In the genomic region with DNA sequence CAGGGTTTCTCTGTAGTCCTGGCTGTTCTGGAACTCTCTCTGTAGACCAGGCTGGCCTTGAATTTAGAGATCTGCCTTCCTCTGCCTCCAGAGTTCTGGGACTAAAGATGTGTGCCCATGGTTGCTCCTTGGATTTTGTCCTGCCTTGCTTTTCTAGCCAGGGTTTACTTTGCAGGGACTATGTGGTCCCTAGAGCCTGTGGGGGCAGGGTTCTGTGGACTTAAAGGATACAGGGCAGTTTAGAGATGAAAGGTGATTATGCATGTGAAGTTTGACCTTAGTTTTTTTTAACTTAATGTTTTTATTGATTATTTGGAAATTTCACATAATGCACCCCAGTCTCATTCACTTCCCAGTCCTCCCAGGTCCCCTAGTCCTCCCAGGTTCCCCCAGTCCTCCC, we compare ENCODE assay signal across 22 mouse cellular contexts. TPM values are rescaled to one million over a fixed set of nuclear protein-coding genes. Genes with fewer than 3 reads are reported as not detected.
DNase-seq lines count a peak whose midpoint lies in the region; ATAC-seq and TF ChIP-seq lines count a peak whose summit lies in the region.
"Had no signal": no experiment of that assay in that cellular context is flagged by ENCODE, and none has a peak within 500 bp of the region (broad histone marks: within the 10 kb centered on the region; RNA-seq: fewer than 3 reads in every experiment).

No protein-coding gene starts in this region.

- no peak for TF ChIP-seq EP300 in liver, postnatal 0 days (IDR thresholded peaks at IDR 0.05; ENCODE audit: low read depth)

- H3K9ac ChIP-seq in liver, embryonic 13.5 days: no peak overlapping the region
- no peak overlapping the region for H3K9ac ChIP-seq in liver, embryonic 16.5 days (ENCODE audit: low read depth, low read length)
- H3K9ac ChIP-seq in liver, postnatal 0 days (replicated peaks): no peak overlapping the region
- H3K9ac ChIP-seq in intestine, embryonic 16.5 days (ENCODE audit: low read depth, low read length): no peak overlapping the region
- H3K9ac ChIP-seq: embryonic facial prominence, embryonic 13.5 days; embryonic facial prominence, embryonic 15.5 days; forebrain, embryonic 12.5 days had no signal

- H3K4me2 ChIP-seq in liver, embryonic 13.5 days: no peak overlapping the region
- H3K4me2 ChIP-seq in liver, embryonic 16.5 days (ENCODE audit: low read depth, low read length): no peak overlapping the region
- H3K4me2 ChIP-seq in liver, postnatal 0 days (ENCODE audit: low read depth, low read length): peak overlapping the region; percentile 11; the same call in 1 of the 2 replicates
- no peak overlapping the region for H3K4me2 ChIP-seq in intestine, embryonic 16.5 days (ENCODE audit: low read depth, low read length)
- H3K4me2 ChIP-seq: embryonic facial prominence, embryonic 13.5 days; embryonic facial prominence, embryonic 15.5 days; forebrain, embryonic 12.5 days had no signal

- no peaks in the 10 kb centered on the region for H3K27me3 ChIP-seq in liver, embryonic 13.5 days
- no peaks in the 10 kb centered on the region for H3K27me3 ChIP-seq in liver, embryonic 16.5 days (ENCODE audit: control insufficient read depth, insufficient read depth, low read depth, low read length)
- H3K27me3 ChIP-seq in liver, postnatal 0 days (ENCODE audit: insufficient read depth, low read length): no peaks in the 10 kb centered on the region
- no peaks in the 10 kb centered on the region for H3K27me3 ChIP-seq in intestine, embryonic 16.5 days (replicated peaks; ENCODE audit: control insufficient read depth, insufficient read depth, low read length)
- H3K27me3 ChIP-seq: embryonic facial prominence, embryonic 13.5 days; embryonic facial prominence, embryonic 15.5 days; forebrain, embryonic 12.5 days had no signal

- DNase-seq in liver, embryonic 13.5 days: no peak
- no peak for DNase-seq in liver
- no peak for DNase-seq in liver, postnatal 0 days
- DNase-seq: adrenal gland, adult 2 months; adrenal gland, postnatal 10 days; adrenal gland, postnatal 25 days; cerebellum, adult 11 months; cerebellum, adult 18-20 months; cerebellum, adult 8-10 months; cerebellum, adult 9-11 months; cerebellum, postnatal 14 days; cerebellum, postnatal 36 days; embryo, embryonic 11 days had no signal

- H3K9me3 ChIP-seq in liver, embryonic 13.5 days (replicated peaks): no peaks in the 10 kb centered on the region
- no peaks in the 10 kb centered on the region for H3K9me3 ChIP-seq in liver, embryonic 16.5 days (replicated peaks; ENCODE audit: control insufficient read depth, low read length)
- H3K9me3 ChIP-seq in liver, postnatal 0 days (ENCODE audit: low read length): no peaks in the 10 kb centered on the region
- H3K9me3 ChIP-seq in intestine, embryonic 16.5 days (ENCODE audit: control insufficient read depth, low read length): no peaks in the 10 kb centered on the region
- H3K9me3 ChIP-seq: embryonic facial prominence, embryonic 13.5 days; embryonic facial prominence, embryonic 15.5 days; forebrain, embryonic 10.5 days; forebrain, embryonic 12.5 days had no signal

- peaks cover 27% of the 10 kb centered on the region for H3K36me3 ChIP-seq in liver, embryonic 13.5 days
- no peaks in the 10 kb centered on the region; the same call in 1 of the 2 replicates for H3K36me3 ChIP-seq in liver, embryonic 16.5 days (ENCODE audit: control insufficient read depth, insufficient read depth)
- H3K36me3 ChIP-seq in liver, postnatal 0 days (replicated peaks; ENCODE audit: insufficient read depth, low read length): peaks cover 9% of the 10 kb centered on the region; the same call in 1 of the 2 replicates
- H3K36me3 ChIP-seq in intestine, embryonic 16.5 days (ENCODE audit: control insufficient read depth, insufficient read depth, low read length): no peaks in the 10 kb centered on the region

- peak; percentile 35; the same call in 1 of the 2 replicates for ATAC-seq in liver, embryonic 13.5 days (ENCODE audit: low read depth)
- ATAC-seq in liver, embryonic 16.5 days (ENCODE audit: low read depth): peak; percentile 60
- ATAC-seq in liver, postnatal 0 days: 0 out of 2 replicates have a peak, but pooled peaks have one; percentile 24
- no peak for ATAC-seq in intestine, embryonic 16.5 days
- ATAC-seq: forebrain, embryonic 14.5 days; forebrain, embryonic 16.5 days had no signal

- TF ChIP-seq CTCF in liver, postnatal 0 days (IDR thresholded peaks at IDR 0.05; ENCODE audit: low read depth): no peak

- H3K27ac ChIP-seq in liver, embryonic 13.5 days: peak overlapping the region; percentile 5; the same call in 1 of the 2 replicates
- no peak overlapping the region; the same call in 1 of the 2 replicates for H3K27ac ChIP-seq in liver, embryonic 16.5 days (ENCODE audit: low read length)
- H3K27ac ChIP-seq in liver, postnatal 0 days (ENCODE audit: low read depth): 0 out of 2 replicates have a peak overlapping the region, but pooled peaks have one; percentile 9
- H3K27ac ChIP-seq in intestine, embryonic 16.5 days (ENCODE audit: low read length): no peak overlapping the region
- H3K27ac ChIP-seq: embryonic facial prominence, embryonic 13.5 days; embryonic facial prominence, embryonic 15.5 days; forebrain, embryonic 10.5 days; forebrain, embryonic 12.5 days had no signal

- peaks cover 7% of the 10 kb centered on the region; the same call in 1 of the 2 replicates for H3K4me1 ChIP-seq in liver, embryonic 13.5 days (replicated peaks)
- H3K4me1 ChIP-seq in liver, embryonic 16.5 days (ENCODE audit: control insufficient read depth, low read depth, low read length): no peaks in the 10 kb centered on the region; the same call in 1 of the 2 replicates
- H3K4me1 ChIP-seq in liver, postnatal 0 days (ENCODE audit: insufficient read depth): peaks cover 7% of the 10 kb centered on the region
- no peaks in the 10 kb centered on the region for H3K4me1 ChIP-seq in intestine, embryonic 16.5 days (ENCODE audit: control insufficient read depth, insufficient read depth, low read length)
- H3K4me1 ChIP-seq: embryonic facial prominence, embryonic 13.5 days; embryonic facial prominence, embryonic 15.5 days; forebrain, embryonic 10.5 days; forebrain, embryonic 12.5 days had no signal

- no peak overlapping the region for H3K4me3 ChIP-seq in liver, embryonic 13.5 days (replicated peaks)
- H3K4me3 ChIP-seq in liver, embryonic 16.5 days (ENCODE audit: low read depth, low read length): no peak overlapping the region
- no peak overlapping the region for H3K4me3 ChIP-seq in liver, postnatal 0 days (ENCODE audit: low read depth, low read length)
- H3K4me3 ChIP-seq in intestine, embryonic 16.5 days (ENCODE audit: low read length): no peak overlapping the region
- H3K4me3 ChIP-seq: embryonic facial prominence, embryonic 13.5 days; embryonic facial prominence, embryonic 15.5 days; erythroblast, embryonic 14.5 days; forebrain, embryonic 10.5 days; forebrain, embryonic 12.5 days had no signal

RNA-seq across cellular contexts. Expression of gene Zfp750, which starts 28.5 kb away (rescaled TPM):
- 0.22 and 0.30 TPM in 2 replicates for polyA plus RNA-seq in liver, embryonic 13.5 days (2015; fragmentation: Nextera tagmentation; extraction: Ambion mirVana)
- 1.3 and 1.8 TPM in 2 replicates for polyA plus RNA-seq in liver, embryonic 16.5 days (2015; fragmentation: Nextera tagmentation; extraction: Ambion mirVana)
- 2.5 TPM in 2 replicates for polyA plus RNA-seq in liver, postnatal 0 days (2015; fragmentation: Nextera tagmentation; extraction: Ambion mirVana)
- polyA plus RNA-seq in intestine, embryonic 16.5 days (2015; fragmentation: Nextera tagmentation; extraction: Ambion mirVana): 0.50 and 0.62 TPM in 2 replicates
- polyA plus RNA-seq: erythroblast, embryonic 14.5 days had no signal

RNA-seq across cellular contexts. Expression of gene Tbcd, which starts 38.9 kb away (rescaled TPM):
- 22.2 and 23.0 TPM in 2 replicates for polyA plus RNA-seq in liver, embryonic 13.5 days (2015; fragmentation: Nextera tagmentation; extraction: Ambion mirVana)
- polyA plus RNA-seq in liver, embryonic 16.5 days (2015; fragmentation: Nextera tagmentation; extraction: Ambion mirVana): 19.5 and 21.4 TPM in 2 replicates
- 20.0 and 21.2 TPM in 2 replicates for polyA plus RNA-seq in liver, postnatal 0 days (2015; fragmentation: Nextera tagmentation; extraction: Ambion mirVana)
- polyA plus RNA-seq in intestine, embryonic 16.5 days (2015; fragmentation: Nextera tagmentation; extraction: Ambion mirVana): 35.3 and 36.7 TPM in 2 replicates

RNA-seq across cellular contexts. Expression of gene Fn3k, which starts 55.9 kb away (rescaled TPM):
- polyA plus RNA-seq in liver, embryonic 13.5 days (2015; fragmentation: Nextera tagmentation; extraction: Ambion mirVana): 40.6 and 42.7 TPM in 2 replicates
- polyA plus RNA-seq in liver, embryonic 16.5 days (2015; fragmentation: Nextera tagmentation; extraction: Ambion mirVana): 35.3 and 38.4 TPM in 2 replicates
- 14.6 and 19.2 TPM in 2 replicates for polyA plus RNA-seq in liver, postnatal 0 days (2015; fragmentation: Nextera tagmentation; extraction: Ambion mirVana)
- 1.6 and 1.8 TPM in 2 replicates for polyA plus RNA-seq in intestine, embryonic 16.5 days (2015; fragmentation: Nextera tagmentation; extraction: Ambion mirVana)

Comparison
In these comparisons a context has a peak if more than half of its experiments do, and no peak if none do; other contexts are left out.
1. H3K27ac ChIP-seq: peak in liver, embryonic 13.5 days (single experiment) and liver, postnatal 0 days (single experiment); none in liver, embryonic 16.5 days (single experiment) and intestine, embryonic 16.5 days (single experiment).